Mouse (Mus musculus): ENCODE measurements around the gene Flnc. TPM values are rescaled to one million over a fixed set of nuclear protein-coding genes. Genes with fewer than 3 reads are reported as not detected.

Flnc gene
- polyA plus RNA-seq, 1 experiment from 2014 or later = 2.6 TPM

DNA sequence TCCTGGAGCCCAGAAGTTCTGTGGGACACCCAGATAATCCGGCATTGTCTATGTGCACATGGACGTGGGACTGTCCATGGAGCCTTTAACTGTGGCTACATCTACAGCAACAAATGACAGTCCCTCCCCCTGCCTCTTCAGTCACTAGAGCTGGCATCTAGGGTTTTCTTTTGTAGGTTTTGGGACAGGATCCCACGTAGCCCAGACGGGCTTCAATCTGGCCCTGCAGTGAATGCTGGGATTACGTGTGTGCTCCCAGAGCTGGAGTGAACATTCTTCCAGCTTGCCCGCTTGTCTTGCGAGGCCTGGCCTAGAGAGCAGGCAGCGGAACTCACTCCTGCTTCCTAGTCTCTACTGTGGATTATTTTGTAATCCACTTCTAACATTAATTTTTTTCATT lies 7.9 kb upstream of the Flnc start:
- H3K9me3 ChIP-seq (ENCODE audit: control insufficient read depth, low read length) = no peaks in the 10 kb centered on the region
- no peak overlapping the region for H3K27ac ChIP-seq (ENCODE audit: low read depth, low read length)
- no peaks in the 10 kb centered on the region for H3K36me3 ChIP-seq (ENCODE audit: control insufficient read depth, insufficient read depth, low read length)
- no peak for ATAC-seq (replicated peaks; ENCODE audit: low FRiP score)
- no peaks in the 10 kb centered on the region for H3K4me1 ChIP-seq (replicated peaks; ENCODE audit: control insufficient read depth, insufficient read depth, low read length)
- no peak overlapping the region for H3K4me3 ChIP-seq (ENCODE audit: low read depth, low read length)
- no peak overlapping the region for H3K4me2 ChIP-seq (ENCODE audit: low read depth, low read length, severe bottlenecking)
- 81% methylated on average over 8 of the region's 8 CpGs for WGBS
- DNase-seq (ENCODE audit: low spot score) = no peak
- no peak overlapping the region for H3K9ac ChIP-seq (ENCODE audit: low read length)
- no peaks in the 10 kb centered on the region for H3K27me3 ChIP-seq (ENCODE audit: control insufficient read depth, insufficient read depth, low read length)

DNA sequence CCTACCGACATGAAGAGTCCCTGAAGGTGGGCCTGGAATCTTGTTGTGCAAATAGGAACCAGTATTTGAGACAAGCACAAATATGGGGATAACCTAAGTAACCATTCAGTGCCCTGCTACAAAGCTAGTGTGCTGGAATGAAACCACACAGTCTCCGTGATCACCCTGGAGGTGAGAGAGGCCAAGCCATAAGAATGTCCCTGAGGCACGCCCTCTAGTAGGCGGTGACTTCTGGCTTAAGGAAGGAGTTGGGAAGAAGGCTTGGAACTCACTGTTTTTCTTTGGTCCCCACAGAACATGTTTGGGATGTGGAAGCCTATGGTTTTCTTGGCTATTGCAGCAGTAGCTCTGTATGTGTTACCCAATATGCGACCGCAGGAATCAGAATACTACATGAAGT lies 6.7 kb upstream of the Flnc start:
- Histone ChIP-seq H3K27me3 (ENCODE audit: control insufficient read depth, insufficient read depth, low read length) (peaks cover 2% of the 10 kb centered on the region; the same call in 1 of the 2 replicates), H3K27ac (ENCODE audit: low read depth, low read length) (no peak overlapping the region), H3K4me1 (replicated peaks; ENCODE audit: control insufficient read depth, insufficient read depth, low read length) (no peaks in the 10 kb centered on the region), H3K9ac (ENCODE audit: low read length) (no peak overlapping the region), H3K4me3 (ENCODE audit: low read depth, low read length) (no peak overlapping the region), H3K4me2 (ENCODE audit: low read depth, low read length, severe bottlenecking) (no peak overlapping the region), H3K36me3 (ENCODE audit: control insufficient read depth, insufficient read depth, low read length) (no peaks in the 10 kb centered on the region), H3K9me3 (ENCODE audit: control insufficient read depth, low read length) (no peaks in the 10 kb centered on the region)
- WGBS = 82% methylated on average over 6 of the region's 6 CpGs
- DNase-seq (ENCODE audit: low spot score) (no peak), ATAC-seq (replicated peaks; ENCODE audit: low FRiP score) (no peak)

DNA sequence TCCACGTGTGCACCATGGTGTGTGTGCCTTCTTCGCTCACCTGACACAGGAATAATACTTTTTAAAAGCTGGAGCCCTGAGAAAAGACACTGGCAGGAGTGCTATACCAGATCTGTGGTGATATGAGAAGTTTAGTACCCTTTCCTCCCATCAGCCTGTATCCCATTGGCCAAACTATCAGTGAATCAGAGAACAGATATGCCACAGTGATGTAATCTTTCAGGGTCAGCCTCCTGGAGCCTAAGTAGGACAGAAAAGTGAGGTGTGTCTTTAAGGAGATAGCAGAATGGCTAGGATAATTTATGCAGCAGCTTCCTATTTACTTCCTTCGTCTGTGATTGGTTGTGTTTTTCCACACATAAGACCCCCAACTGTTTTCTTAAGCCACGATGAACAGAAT lies 4.9 kb upstream of the Flnc start:
- H3K4me1 ChIP-seq (replicated peaks; ENCODE audit: control insufficient read depth, insufficient read depth, low read length) = peaks cover 4% of the 10 kb centered on the region
- H3K27me3 ChIP-seq (ENCODE audit: control insufficient read depth, insufficient read depth, low read length) = peaks cover 18% of the 10 kb centered on the region
- H3K9me3 ChIP-seq (ENCODE audit: control insufficient read depth, low read length) = no peaks in the 10 kb centered on the region
- ATAC-seq (replicated peaks; ENCODE audit: low FRiP score) = no peak
- no peak for DNase-seq (ENCODE audit: low spot score)
- no peak overlapping the region for H3K4me2 ChIP-seq (ENCODE audit: low read depth, low read length, severe bottlenecking)
- no peaks in the 10 kb centered on the region for H3K36me3 ChIP-seq (ENCODE audit: control insufficient read depth, insufficient read depth, low read length)
- WGBS = 55% methylated on average over 4 of the region's 4 CpGs
- H3K27ac ChIP-seq (ENCODE audit: low read depth, low read length) = no peak overlapping the region
- H3K4me3 ChIP-seq (ENCODE audit: low read depth, low read length) = no peak overlapping the region
- H3K9ac ChIP-seq (ENCODE audit: low read length) = no peak overlapping the region

DNA sequence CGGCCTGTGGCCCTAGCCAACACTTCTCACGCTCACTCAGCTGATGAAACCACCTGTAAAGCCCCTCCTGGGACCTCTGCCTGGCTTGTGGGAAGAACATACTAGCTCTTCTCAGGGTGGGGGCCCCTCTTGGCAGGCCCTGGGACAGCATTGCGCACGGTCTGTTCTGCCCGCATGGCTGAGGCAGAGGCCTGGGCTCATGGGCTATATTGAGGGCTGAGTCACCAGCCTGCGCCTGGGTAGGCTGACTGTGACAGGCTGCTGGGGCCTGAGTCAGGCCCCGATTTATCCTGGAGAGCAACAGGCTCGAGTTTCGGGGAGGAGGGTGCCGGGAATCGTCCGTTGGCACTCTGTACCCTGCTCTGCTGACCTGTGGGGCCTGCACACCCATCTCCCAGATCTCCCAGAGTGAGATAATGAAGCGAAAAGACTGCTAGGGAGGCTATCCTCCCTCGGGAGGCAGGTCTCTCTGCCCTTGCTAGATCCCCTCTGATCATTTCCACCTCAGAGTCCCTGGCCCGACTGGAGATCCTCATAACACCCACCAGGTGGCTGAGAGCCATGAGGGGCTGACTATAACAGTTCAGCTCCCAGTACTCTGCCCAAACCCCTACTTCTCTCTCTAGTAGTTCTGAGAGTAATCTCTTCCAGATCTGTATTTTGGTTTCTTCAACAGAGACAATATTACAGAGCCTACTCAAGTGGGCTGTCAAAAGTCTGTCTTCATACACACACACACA lies 2.2 kb upstream of the Flnc start:
- Histone ChIP-seq H3K36me3 (ENCODE audit: control insufficient read depth, insufficient read depth, low read length) (no peaks in the 10 kb centered on the region), H3K27me3 (ENCODE audit: control insufficient read depth, insufficient read depth, low read length) (peaks cover 37% of the 10 kb centered on the region), H3K4me1 (replicated peaks; ENCODE audit: control insufficient read depth, insufficient read depth, low read length) (peaks cover 13% of the 10 kb centered on the region), H3K9me3 (ENCODE audit: control insufficient read depth, low read length) (no peaks in the 10 kb centered on the region), H3K9ac (ENCODE audit: low read length) (no peak overlapping the region), H3K27ac (ENCODE audit: low read depth, low read length) (no peak overlapping the region), H3K4me2 (ENCODE audit: low read depth, low read length, severe bottlenecking) (no peak overlapping the region), H3K4me3 (ENCODE audit: low read depth, low read length) (no peak overlapping the region)
- ATAC-seq (replicated peaks; ENCODE audit: low FRiP score) (no peak), DNase-seq (ENCODE audit: low spot score) (peak; percentile 39)
- 48% methylated on average over 15 of the region's 15 CpGs for WGBS

DNA sequence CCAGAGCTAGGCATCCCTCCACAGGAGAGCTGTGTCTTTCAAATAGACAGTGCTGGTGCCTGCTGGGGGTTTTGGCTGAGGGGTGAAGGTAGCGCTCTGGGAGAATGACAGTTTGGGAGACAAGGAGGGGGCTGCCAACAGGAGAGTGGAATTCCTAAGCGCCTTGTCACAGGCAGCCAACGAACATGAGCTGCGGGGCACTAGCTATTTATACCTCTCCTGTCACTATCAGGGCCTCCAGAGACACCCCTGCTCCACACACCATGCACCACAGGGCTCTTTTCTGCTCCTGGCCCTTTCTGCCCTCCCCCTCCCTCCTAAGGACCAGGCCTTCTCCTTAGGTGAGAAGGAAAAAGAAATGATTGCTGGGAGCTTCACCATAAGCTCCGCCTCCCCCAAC lies 1.6 kb upstream of the Flnc start:
- no peak overlapping the region for H3K4me3 ChIP-seq (ENCODE audit: low read depth, low read length)
- no peaks in the 10 kb centered on the region for H3K36me3 ChIP-seq (ENCODE audit: control insufficient read depth, insufficient read depth, low read length)
- H3K4me1 ChIP-seq (replicated peaks; ENCODE audit: control insufficient read depth, insufficient read depth, low read length) = peaks cover 19% of the 10 kb centered on the region
- peaks cover 37% of the 10 kb centered on the region for H3K27me3 ChIP-seq (ENCODE audit: control insufficient read depth, insufficient read depth, low read length)
- H3K9me3 ChIP-seq (ENCODE audit: control insufficient read depth, low read length) = no peaks in the 10 kb centered on the region
- H3K27ac ChIP-seq (ENCODE audit: low read depth, low read length) = no peak overlapping the region
- 21% methylated on average over 5 of the region's 5 CpGs for WGBS
- ATAC-seq (replicated peaks; ENCODE audit: low FRiP score) = no peak
- no peak for DNase-seq (ENCODE audit: low spot score)
- H3K9ac ChIP-seq (ENCODE audit: low read length) = no peak overlapping the region
- H3K4me2 ChIP-seq (ENCODE audit: low read depth, low read length, severe bottlenecking) = no peak overlapping the region

DNA sequence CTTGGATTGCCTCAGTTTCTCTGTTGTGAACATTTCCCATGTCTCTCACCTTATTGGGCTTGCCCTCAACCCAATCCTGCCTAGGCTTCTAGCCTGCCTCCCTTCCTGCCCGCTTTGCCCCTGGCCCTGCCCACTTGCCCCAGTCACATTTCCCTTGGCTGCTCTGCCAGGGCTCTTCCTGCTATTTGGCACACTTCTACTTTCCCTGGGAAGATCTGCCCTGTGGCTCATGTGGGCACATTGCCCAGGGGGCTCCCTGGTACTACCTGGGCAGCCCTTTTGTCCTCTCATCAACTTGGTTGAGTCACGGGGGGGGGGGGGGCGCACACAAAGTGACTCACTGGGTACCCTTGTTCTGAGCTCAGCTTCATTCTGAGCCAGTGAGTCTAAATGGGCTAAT lies 900 bp upstream of the Flnc start:
- Histone ChIP-seq H3K36me3 (ENCODE audit: control insufficient read depth, insufficient read depth, low read length) (no peaks in the 10 kb centered on the region), H3K9me3 (ENCODE audit: control insufficient read depth, low read length) (no peaks in the 10 kb centered on the region), H3K9ac (ENCODE audit: low read length) (no peak overlapping the region), H3K4me2 (ENCODE audit: low read depth, low read length, severe bottlenecking) (no peak overlapping the region), H3K4me1 (replicated peaks; ENCODE audit: control insufficient read depth, insufficient read depth, low read length) (peaks cover 23% of the 10 kb centered on the region), H3K27me3 (ENCODE audit: control insufficient read depth, insufficient read depth, low read length) (peaks cover 37% of the 10 kb centered on the region), H3K27ac (ENCODE audit: low read depth, low read length) (no peak overlapping the region), H3K4me3 (ENCODE audit: low read depth, low read length) (no peak overlapping the region)
- no peak for ATAC-seq (replicated peaks; ENCODE audit: low FRiP score)
- 44% methylated on average over 3 of the region's 3 CpGs for WGBS
- DNase-seq (ENCODE audit: low spot score) = no peak

DNA sequence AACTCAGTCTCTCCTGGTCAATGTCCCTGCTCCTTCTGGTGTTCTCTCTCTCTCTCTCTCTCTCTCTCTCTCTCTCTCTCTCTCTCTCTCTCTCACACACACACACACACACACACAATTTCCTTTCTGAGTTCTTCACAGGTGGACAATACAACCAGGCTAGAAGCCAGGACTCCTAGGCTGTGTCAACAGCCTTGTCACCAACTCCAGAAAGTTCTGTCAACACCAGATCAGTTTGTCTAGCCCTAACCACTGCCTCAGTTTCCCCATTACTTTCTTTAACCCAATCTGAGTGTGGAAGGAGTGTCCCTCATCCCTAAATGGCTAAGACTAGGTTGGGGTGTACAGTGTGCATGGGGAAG lies 399 bp upstream of the Flnc start:
- Histone ChIP-seq H3K27me3 (ENCODE audit: control insufficient read depth, insufficient read depth, low read length) (peaks cover 37% of the 10 kb centered on the region), H3K4me1 (replicated peaks; ENCODE audit: control insufficient read depth, insufficient read depth, low read length) (peaks cover 23% of the 10 kb centered on the region), H3K9ac (ENCODE audit: low read length) (peak overlapping the region; percentile 48)

DNA sequence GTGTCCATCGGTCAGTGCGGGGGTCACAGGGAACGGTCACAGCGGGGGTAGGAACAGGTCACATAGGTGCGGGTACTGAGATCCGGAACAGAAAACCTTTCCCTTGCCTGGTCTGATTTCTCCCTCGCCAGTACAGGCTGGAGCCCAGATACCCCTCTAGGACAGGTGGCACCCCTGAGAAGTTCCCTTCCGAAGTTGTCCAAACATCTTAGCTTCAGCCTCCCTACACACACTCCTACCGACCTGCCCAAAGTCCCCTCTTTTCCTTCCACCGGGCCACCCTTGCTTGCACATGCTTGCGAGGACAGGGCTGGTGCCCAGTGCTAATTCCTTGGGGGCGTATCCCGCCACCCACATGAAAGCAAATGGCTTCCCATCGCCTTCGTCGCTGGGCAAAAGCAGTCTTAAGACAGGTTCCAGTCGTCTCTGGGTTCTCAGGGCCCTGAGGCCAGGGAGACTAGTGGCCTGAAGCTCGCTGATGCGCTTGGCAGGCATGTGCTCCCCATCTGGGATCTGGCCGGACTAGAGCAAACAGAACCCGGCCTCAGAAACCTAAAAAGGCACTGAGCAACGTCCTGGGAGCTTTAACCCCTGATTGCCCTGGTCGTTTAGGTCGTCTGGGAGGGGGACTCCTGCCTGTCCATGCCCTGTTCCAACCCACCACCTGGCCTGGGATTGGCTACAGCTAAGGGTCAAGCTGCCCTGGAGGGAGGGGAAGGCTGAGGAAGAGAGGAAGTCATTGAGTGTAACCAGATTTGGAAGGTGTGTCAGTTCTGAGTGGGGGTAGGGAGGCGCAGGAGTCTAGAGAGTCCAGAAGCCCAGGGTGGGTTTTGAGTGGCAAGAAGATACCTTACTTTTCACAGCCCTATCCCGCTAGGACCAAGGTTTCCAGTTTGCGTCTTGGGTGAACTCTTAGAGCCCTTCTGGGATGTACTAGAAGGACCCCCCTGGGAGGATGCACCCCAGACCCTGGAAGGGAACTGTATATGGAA lies 1.0 kb downstream of the Flnc start:
- H3K9me3 ChIP-seq (ENCODE audit: control insufficient read depth, low read length) = no peaks in the 10 kb centered on the region
- no peaks in the 10 kb centered on the region for H3K36me3 ChIP-seq (ENCODE audit: control insufficient read depth, insufficient read depth, low read length)
- H3K4me3 ChIP-seq (ENCODE audit: low read depth, low read length) = peak overlapping the region; percentile 40
- DNase-seq (ENCODE audit: low spot score) (no peak), ATAC-seq (replicated peaks; ENCODE audit: low FRiP score) (no peak)
- no peak overlapping the region for H3K27ac ChIP-seq (ENCODE audit: low read depth, low read length)
- peaks cover 37% of the 10 kb centered on the region for H3K27me3 ChIP-seq (ENCODE audit: control insufficient read depth, insufficient read depth, low read length)
- H3K4me2 ChIP-seq (ENCODE audit: low read depth, low read length, severe bottlenecking) = peak overlapping the region; percentile 74
- 5% methylated on average over 27 of the region's 27 CpGs for WGBS
- H3K4me1 ChIP-seq (replicated peaks; ENCODE audit: control insufficient read depth, insufficient read depth, low read length) = peaks cover 23% of the 10 kb centered on the region
- no peak overlapping the region; the same call in 1 of the 2 replicates for H3K9ac ChIP-seq (ENCODE audit: low read length)

More for the DNA sequence above, 399 bp upstream of the Flnc start:
- Histone ChIP-seq H3K9me3 (ENCODE audit: control insufficient read depth, low read length) (no peaks in the 10 kb centered on the region), H3K4me2 (ENCODE audit: low read depth, low read length, severe bottlenecking) (peak overlapping the region; percentile 74), H3K36me3 (ENCODE audit: control insufficient read depth, insufficient read depth, low read length) (no peaks in the 10 kb centered on the region), H3K4me3 (ENCODE audit: low read depth, low read length) (peak overlapping the region; percentile 40), H3K27ac (ENCODE audit: low read depth, low read length) (no peak overlapping the region)
- no peak for ATAC-seq (replicated peaks; ENCODE audit: low FRiP score)
- no peak for DNase-seq (ENCODE audit: low spot score)
